Mouse (Mus musculus) stomach, adult 2 months (tissue): Measurements from ENCODE around the gene Gfod2. TPM values are rescaled to one million over a fixed set of nuclear protein-coding genes. Genes with fewer than 3 reads are reported as not detected.

ENCODE experiments used
- polyA plus RNA-seq: library from polyadenylated mRNA; depleted of rRNA; stranded (reverse); fragments of >200 nt; gene quantifications from 2 replicates; pipeline ENCODE4 v1.2.3, GENCODE M21; 2012; rRNA removed

The Gfod2 gene
- polyA plus RNA-seq: 5.3 and 5.6 TPM in 2 replicates

GRCm38 (mm10) chr8:105758277-105759108 is at the start of gene Gfod2:
TSS of gene Gfod2 (minus strand) at chr8:105758664.

GRCm38 (mm10) chr8:105707498-105708403 is 50.7 kb downstream of the Gfod2 start, which contains the start of the genes 4933405L10Rik and Enkd1:
TSS of gene 4933405L10Rik (plus strand) at chr8:105707655.
TSS of gene Enkd1 (minus strand) at chr8:105708210.

DNA sequence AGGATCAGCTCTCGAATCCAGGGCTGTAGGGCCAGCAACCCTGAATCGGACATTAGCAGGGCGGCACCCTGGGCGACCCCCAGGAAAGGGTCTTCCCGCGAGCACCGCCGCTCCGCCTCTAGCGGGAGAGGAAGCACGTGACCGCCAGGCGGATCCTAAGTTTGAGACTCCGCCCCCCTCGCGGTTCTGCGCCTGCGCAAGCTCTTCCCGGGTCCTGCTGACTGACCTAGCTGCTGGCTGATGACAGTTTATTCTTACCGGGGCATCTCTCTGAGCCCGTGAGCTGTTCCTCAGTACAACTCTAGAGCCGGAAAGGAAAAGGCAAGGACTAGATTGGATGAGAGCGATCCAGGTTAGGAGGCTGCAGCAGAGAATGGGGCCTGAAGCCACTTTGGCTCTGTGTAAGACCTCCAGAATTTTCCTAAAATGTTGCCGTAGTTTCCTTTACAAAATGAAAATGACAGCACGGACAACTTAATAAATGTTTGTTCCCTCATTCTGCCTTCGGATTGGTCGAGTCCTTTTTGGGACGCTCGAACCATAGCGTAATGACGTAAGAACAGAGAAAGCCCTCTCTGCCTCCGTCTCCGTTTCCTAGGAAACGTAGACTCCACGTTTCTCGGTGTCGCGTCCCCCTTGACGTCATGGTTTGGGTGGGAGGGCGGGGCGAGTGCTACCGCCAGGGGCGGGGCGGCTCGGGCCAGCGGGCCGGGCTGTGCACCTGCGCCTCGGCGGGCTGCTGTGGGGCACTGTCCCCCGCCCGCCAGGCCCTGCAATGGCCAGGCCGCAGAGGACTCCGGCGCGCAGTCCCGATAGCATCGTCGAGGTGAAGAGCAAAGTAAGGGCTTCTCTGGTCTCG is 57.3 kb downstream of the Gfod2 start, which contains the start of the genes Acd and Pard6a:
Acd (minus strand) TSS at position 137 of the 859 bp plus-strand sequence.
Pard6a (plus strand) TSS at position 183 of the 859 bp plus-strand sequence.

DNA sequence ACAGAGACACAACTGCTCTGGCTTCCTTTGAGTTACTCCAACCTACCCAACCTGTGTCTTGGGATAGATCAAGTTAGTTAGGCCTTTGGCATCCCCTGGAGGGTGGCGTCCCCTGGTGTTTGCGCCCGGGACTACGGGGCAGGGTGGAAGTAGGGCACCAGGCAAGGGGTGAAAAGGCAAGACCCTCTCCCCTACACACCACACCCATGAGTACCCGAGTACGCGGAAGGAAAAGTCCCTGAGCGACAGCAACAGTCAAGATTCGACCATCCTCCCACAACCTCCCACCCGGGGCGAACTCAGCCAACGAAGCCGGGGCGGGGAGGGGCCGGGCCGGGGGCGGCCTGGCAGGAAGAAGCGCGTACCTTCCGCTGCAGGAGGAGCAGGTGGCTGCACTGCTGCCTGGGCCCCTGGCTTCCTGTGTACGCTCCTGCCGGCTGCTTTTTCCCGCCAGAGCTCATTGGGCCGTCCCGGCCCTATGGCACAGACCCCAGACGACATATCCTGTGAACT is 72.6 kb downstream of the Gfod2 start, which contains the start of gene Carmil2:
Carmil2 (plus strand) TSS at position 479 of the 513 bp plus-strand sequence.

Other genes starting within 250 kb of the Gfod2 start
- 3.3 and 3.7 TPM in 2 replicates for gene Hsd11b2, start 239.9 kb downstream of the Gfod2 start, polyA plus RNA-seq
- gene Atp6v0d1, start 192.6 kb downstream of the Gfod2 start, polyA plus RNA-seq: 44.6 and 47.3 TPM in 2 replicates
- 12.1 and 15.4 TPM in 2 replicates for gene Ripor1, start 153.4 kb downstream of the Gfod2 start, polyA plus RNA-seq
- 3.0 and 5.4 TPM in 2 replicates for gene Ctcf, start 122.1 kb downstream of the Gfod2 start, polyA plus RNA-seq
- gene Agrp, start 121.3 kb downstream of the Gfod2 start, polyA plus RNA-seq: 0.28 and 0.55 TPM in 2 replicates
- gene Carmil2, start 72.4 kb downstream of the Gfod2 start, polyA plus RNA-seq: 0.63 and 0.81 TPM in 2 replicates
- gene Acd, start 57.6 kb downstream of the Gfod2 start, polyA plus RNA-seq: 26.4 and 27.8 TPM in 2 replicates
- 11.7 and 17.9 TPM in 2 replicates for gene Pard6a, start 57.5 kb downstream of the Gfod2 start, polyA plus RNA-seq
- gene 4933405L10Rik, start 51.0 kb downstream of the Gfod2 start, polyA plus RNA-seq: 0.09 TPM in 1 of 2 replicates, not detected in the other
- gene Enkd1, start 50.5 kb downstream of the Gfod2 start, polyA plus RNA-seq: 5.2 and 5.7 TPM in 2 replicates
- 10.5 and 10.6 TPM in 2 replicates for gene Ranbp10, start 68.7 kb upstream of the Gfod2 start, polyA plus RNA-seq
- not detected in 2 replicates for gene Tsnaxip1, start 69.1 kb upstream of the Gfod2 start, polyA plus RNA-seq
- gene Cenpt, start 94.6 kb upstream of the Gfod2 start, polyA plus RNA-seq: 6.6 and 6.7 TPM in 2 replicates
- 26.9 and 36.7 TPM in 2 replicates for gene Thap11, start 96.5 kb upstream of the Gfod2 start, polyA plus RNA-seq
- gene Nutf2, start 101.9 kb upstream of the Gfod2 start, polyA plus RNA-seq: 2.5 and 9.7 TPM in 2 replicates
- gene Edc4, start 122.2 kb upstream of the Gfod2 start, polyA plus RNA-seq: 29.6 and 40.6 TPM in 2 replicates
- gene Nrn1l, start 134.9 kb upstream of the Gfod2 start, polyA plus RNA-seq: 1.5 and 2.0 TPM in 2 replicates
- gene Pskh1, start 141.8 kb upstream of the Gfod2 start, polyA plus RNA-seq: 13.3 and 13.9 TPM in 2 replicates
- gene Ctrl, start 175.2 kb upstream of the Gfod2 start, polyA plus RNA-seq: 0.86 and 1.3 TPM in 2 replicates
- gene Psmb10, start 179.8 kb upstream of the Gfod2 start, polyA plus RNA-seq: 56.1 and 73.9 TPM in 2 replicates
- 1.1 and 1.5 TPM in 2 replicates for gene Lcat, start 184.7 kb upstream of the Gfod2 start, polyA plus RNA-seq
- 11.7 and 12.5 TPM in 2 replicates for gene Slc12a4, start 207.4 kb upstream of the Gfod2 start, polyA plus RNA-seq
- 0.08 TPM in 1 of 2 replicates, not detected in the other for gene Dpep3, start 220.8 kb upstream of the Gfod2 start, polyA plus RNA-seq
- gene Dus2, start 232.7 kb upstream of the Gfod2 start, polyA plus RNA-seq: 1.2 and 2.2 TPM in 2 replicates
- not detected in 2 replicates for gene Dpep2nb, start 247.3 kb upstream of the Gfod2 start, polyA plus RNA-seq